Mouse (Mus musculus): ENCODE data around the gene Sptbn2.
"Not testable (repeated sequence)": the region's sequence is repeated elsewhere in the genome, so short reads cannot be mapped to it uniquely, and the experiment has no call there.

DNA sequence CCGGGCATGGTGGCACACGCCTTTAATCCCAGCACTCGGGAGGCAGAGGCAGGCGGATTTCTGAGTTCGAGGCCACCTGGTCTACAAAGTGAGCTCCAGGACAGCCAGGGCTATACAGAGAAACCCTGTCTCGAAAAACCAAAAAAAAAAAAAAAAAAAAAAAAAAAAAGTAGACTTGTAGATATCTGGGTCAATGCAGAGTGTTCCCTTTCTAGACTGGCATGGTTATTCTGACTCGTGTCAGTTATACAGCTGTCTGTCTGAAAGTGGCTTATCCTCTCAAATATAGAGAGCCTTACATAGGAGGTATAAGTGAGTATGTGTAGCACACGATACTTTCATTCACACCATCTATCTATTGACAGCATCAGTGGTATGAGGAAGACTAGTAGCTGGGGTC, 49.6 kb downstream of the Sptbn2 start:
- not testable (repeated sequence) for TF ChIP-seq POLR2A (IDR thresholded peaks at IDR 0.05; ENCODE audit: borderline replicate concordance, extremely low read depth, insufficient read depth, insufficient read length, poor library complexity, severe bottlenecking); CTCF (IDR thresholded peaks at IDR 0.05; ENCODE audit: borderline replicate concordance, extremely low read depth, insufficient read depth, insufficient read length)
